Mouse (Mus musculus): Measurements from ENCODE around the gene Npas3.

GRCm38 (mm10) chr12:53875226-53875625 is 626.7 kb downstream of the Npas3 start:
- no peak for TF ChIP-seq CTCF (IDR thresholded peaks at IDR 0.05; ENCODE audit: low read depth)
- TF ChIP-seq EP300 (optimal IDR thresholded peaks at IDR 0.05), result no peak

All from stomach, postnatal 0 days (tissue).